ENCODE assay signal across 7 mouse cellular contexts in genomic region chr6:60828047-60828428, GRCm38 (mm10). TPM values are rescaled to one million over a fixed set of nuclear protein-coding genes. Genes with fewer than 3 reads are reported as not detected.
DNase-seq lines count a peak whose midpoint lies in the region; ATAC-seq and TF ChIP-seq lines count a peak whose summit lies in the region.

No protein-coding gene starts in this region.

- intact Hi-C loops in left cerebral cortex, adult 2 months (cut with DNase I): loop anchor here (1.0 kb wide), 1 partner anchor 116 kb away; no protein-coding TSS in a partner anchor
- intact Hi-C loops in left cerebral cortex, postnatal 4 days (cut with DNase I): no loop called here
- intact Hi-C loops in gastrocnemius, postnatal 36 days (cut with DNase I): no loop called here

- peak overlapping the region; percentile 63; the same call in 1 of the 2 replicates for H3K9ac ChIP-seq in embryonic facial prominence, embryonic 14.5 days (ENCODE audit: low read depth, low read length)
- H3K9ac ChIP-seq in intestine, postnatal 0 days (ENCODE audit: low read depth, low read length): no peak overlapping the region
- no peak overlapping the region for H3K9ac ChIP-seq in neural tube, embryonic 14.5 days (replicated peaks; ENCODE audit: low read depth, low read length)

- no peak for ATAC-seq in embryonic facial prominence, embryonic 14.5 days (ENCODE audit: low read depth)
- peak; percentile 53; the same call in 1 of the 2 replicates for ATAC-seq in intestine, postnatal 0 days
- peak; percentile 1; the same call in 1 of the 2 replicates for ATAC-seq in neural tube, embryonic 14.5 days (ENCODE audit: low read depth)

- H3K4me2 ChIP-seq in embryonic facial prominence, embryonic 14.5 days (ENCODE audit: low read depth, low read length): peak overlapping the region; percentile 91
- H3K4me2 ChIP-seq in intestine, postnatal 0 days (replicated peaks; ENCODE audit: low read depth): peak overlapping the region; percentile 87
- H3K4me2 ChIP-seq in neural tube, embryonic 14.5 days (ENCODE audit: low read depth, low read length): peak overlapping the region; percentile 89

- no peak for DNase-seq in left cerebral cortex, adult 2 months (ENCODE audit: extremely low spot score in 1 of 2, low spot score in 2 of 2)
- no peak for DNase-seq in left cerebral cortex, postnatal 4 days
- DNase-seq in embryonic facial prominence, embryonic 14.5 days (ENCODE audit: low spot score): no peak
- no peak for DNase-seq in layer of hippocampus, adult 9-10 months (ENCODE audit: low spot score)
- DNase-seq in gastrocnemius, postnatal 36 days: no peak

- WGBS in embryonic facial prominence, embryonic 14.5 days: 50% methylated on average over 1 of the region's 1 CpGs
- WGBS in intestine, postnatal 0 days: 57% methylated on average over 1 of the region's 1 CpGs
- 75% methylated on average over 1 of the region's 1 CpGs for WGBS in neural tube, embryonic 14.5 days

- no peaks in the 10 kb centered on the region for H3K36me3 ChIP-seq in embryonic facial prominence, embryonic 14.5 days (ENCODE audit: control insufficient read depth, insufficient read depth, low read length)
- H3K36me3 ChIP-seq in intestine, postnatal 0 days (ENCODE audit: control insufficient read depth, insufficient read depth): no peaks in the 10 kb centered on the region
- H3K36me3 ChIP-seq in neural tube, embryonic 14.5 days (ENCODE audit: control insufficient read depth, insufficient read depth, low read length): no peaks in the 10 kb centered on the region

- peak overlapping the region; percentile 91 for H3K27ac ChIP-seq in left cerebral cortex, adult 2 months
- H3K27ac ChIP-seq in embryonic facial prominence, embryonic 14.5 days (replicated peaks; ENCODE audit: low read depth, low read length): no peak overlapping the region
- no peak overlapping the region for H3K27ac ChIP-seq in intestine, postnatal 0 days (ENCODE audit: low read depth, low read length)
- no peak overlapping the region; the same call in 1 of the 2 replicates for H3K27ac ChIP-seq in neural tube, embryonic 14.5 days (ENCODE audit: low read depth, low read length)

- no peak for TF ChIP-seq CTCF in left cerebral cortex, adult 2 months (IDR thresholded peaks at IDR 0.05)
- no peak for TF ChIP-seq CTCF in intestine, postnatal 0 days (IDR thresholded peaks at IDR 0.05; ENCODE audit: low read depth)

- no peaks in the 10 kb centered on the region for H3K9me3 ChIP-seq in embryonic facial prominence, embryonic 14.5 days (ENCODE audit: control insufficient read depth, low read length)
- H3K9me3 ChIP-seq in intestine, postnatal 0 days (ENCODE audit: control insufficient read depth): no peaks in the 10 kb centered on the region
- H3K9me3 ChIP-seq in neural tube, embryonic 14.5 days (ENCODE audit: control insufficient read depth, low read length): no peaks in the 10 kb centered on the region

- H3K4me1 ChIP-seq in embryonic facial prominence, embryonic 14.5 days (ENCODE audit: control insufficient read depth, insufficient read depth, low read length): peaks cover 7% of the 10 kb centered on the region; the same call in 1 of the 2 replicates
- peaks cover 5% of the 10 kb centered on the region; the same call in 1 of the 2 replicates for H3K4me1 ChIP-seq in intestine, postnatal 0 days (replicated peaks; ENCODE audit: control insufficient read depth, insufficient read depth, low read length)
- H3K4me1 ChIP-seq in neural tube, embryonic 14.5 days (ENCODE audit: control insufficient read depth, insufficient read depth, low read length): no peaks in the 10 kb centered on the region

- peak overlapping the region; percentile 75 for H3K4me3 ChIP-seq in left cerebral cortex, adult 2 months
- H3K4me3 ChIP-seq in embryonic facial prominence, embryonic 14.5 days (ENCODE audit: low read depth, low read length): peak overlapping the region; percentile 50
- H3K4me3 ChIP-seq in intestine, postnatal 0 days (ENCODE audit: low read depth, low read length): peak overlapping the region; percentile 43; the same call in 1 of the 2 replicates
- H3K4me3 ChIP-seq in neural tube, embryonic 14.5 days (ENCODE audit: low read depth, low read length): peak overlapping the region; percentile 53

- no peaks in the 10 kb centered on the region for H3K27me3 ChIP-seq in embryonic facial prominence, embryonic 14.5 days (replicated peaks; ENCODE audit: control insufficient read depth, insufficient read depth, low read length)
- 0 out of 2 replicates have a peak, but pooled peaks cover 3% of the 10 kb centered on the region for H3K27me3 ChIP-seq in intestine, postnatal 0 days (replicated peaks; ENCODE audit: control insufficient read depth, insufficient read depth, low read length)
- H3K27me3 ChIP-seq in neural tube, embryonic 14.5 days (ENCODE audit: control insufficient read depth, insufficient read depth, low read length): no peaks in the 10 kb centered on the region

RNA-seq across cellular contexts. Expression of gene Snca, which starts 1.6 kb away (rescaled TPM):
- 100 to 1,000 TPM; 306 to 330 TPM for total RNA-seq in left cerebral cortex, adult 2 months (2021)
- total RNA-seq in left cerebral cortex, postnatal 4 days (2021): 100 to 1,000 TPM; 295 to 330 TPM
- polyA plus RNA-seq in embryonic facial prominence, embryonic 14.5 days (2014; fragmentation: Nextera tagmentation; extraction: Ambion mirVana): 45.5 and 51.6 TPM in 2 replicates
- polyA plus RNA-seq in intestine, postnatal 0 days (2015; fragmentation: Nextera tagmentation; extraction: Ambion mirVana): 5.8 and 7.6 TPM in 2 replicates
- polyA plus RNA-seq in neural tube, embryonic 14.5 days (2014; fragmentation: Nextera tagmentation; extraction: Ambion mirVana): 166 and 258 TPM in 2 replicates
- total RNA-seq in gastrocnemius, postnatal 36 days (2021): 1 to 10 TPM in 1 of 2 experiments, under 1 TPM in 1; 0.54 to 1.5 TPM

Comparison
In these comparisons a context has a peak if more than half of its experiments do, and no peak if none do; other contexts are left out.
1. RNA of gene Snca, which starts 1.6 kb away (total RNA-seq): 306 to 330 TPM in left cerebral cortex, adult 2 months and 295 to 330 TPM in left cerebral cortex, postnatal 4 days; 0.54 to 1.5 TPM in gastrocnemius, postnatal 36 days; every median in the first group is over 100 times any median in the second.
2. Peak in every context shown above with its lines, with median percentiles within 50 percentile points of each other: H3K4me3 ChIP-seq and H3K4me2 ChIP-seq.